Comparison of ENCODE assay signal across 14 mouse cellular contexts in genomic region chr16:72928525-72929122, GRCm38 (mm10).
DNase-seq lines count a peak whose midpoint lies in the region; ATAC-seq and TF ChIP-seq lines count a peak whose summit lies in the region.
"Had no signal": no experiment of that assay in that cellular context is flagged by ENCODE, and none has a peak within 500 bp of the region (broad histone marks: within the 10 kb centered on the region; RNA-seq: fewer than 3 reads in every experiment).

No protein-coding gene starts in this region.

- DNase-seq in forebrain, embryonic 11.5 days (ENCODE audit: low spot score) = no peak
- no peak for DNase-seq in forebrain, embryonic 10.5 days (ENCODE audit: extremely low spot score, low spot score)
- no peak for DNase-seq in lung, adult 2 months
- DNase-seq in spleen, postnatal 36 days (ENCODE audit: low spot score in 2 of 2) = no peak
- DNase-seq: cerebellum, adult 11-12 months; heart, adult 18-20 months; lung, postnatal 36 days had no signal

- peak; percentile 57; the same call in 1 of the 2 replicates for ATAC-seq in forebrain, embryonic 11.5 days (replicated peaks; ENCODE audit: low FRiP score)
- peak; percentile 29; the same call in 1 of the 2 replicates for ATAC-seq in lung, embryonic 15.5 days (ENCODE audit: borderline replicate concordance, extremely low read depth, low FRiP score, low TSS enrichment)
- ATAC-seq in forebrain, embryonic 15.5 days (replicated peaks) = peak; percentile 78
- peak; percentile 74 for ATAC-seq in midbrain, embryonic 12.5 days (ENCODE audit: low FRiP score, low read depth)
- no peak for ATAC-seq in frontal cortex, adult (ENCODE audit: low TSS enrichment)
- ATAC-seq: intestine, embryonic 15.5 days; Patski had no signal

- WGBS in forebrain, embryonic 11.5 days = 48% methylated on average over 6 of the region's 6 CpGs
- WGBS in forebrain, embryonic 10.5 days = 61% methylated on average over 6 of the region's 6 CpGs
- WGBS in lung, embryonic 15.5 days = 50% methylated on average over 6 of the region's 6 CpGs
- 66% methylated on average over 6 of the region's 6 CpGs for WGBS in lung, adult 2 months
- 25% methylated on average over 6 of the region's 6 CpGs for WGBS in forebrain, embryonic 15.5 days
- 41% methylated on average over 6 of the region's 6 CpGs for WGBS in midbrain, embryonic 12.5 days

- H3K27ac ChIP-seq in forebrain, embryonic 11.5 days (ENCODE audit: low read depth, low read length) = no peak overlapping the region
- H3K27ac ChIP-seq in forebrain, embryonic 10.5 days = no peak overlapping the region
- no peak overlapping the region for H3K27ac ChIP-seq in lung, embryonic 15.5 days
- 0 out of 2 replicates have a peak overlapping the region, but pooled peaks have one; percentile 6 for H3K27ac ChIP-seq in forebrain, embryonic 15.5 days (replicated peaks)
- H3K27ac ChIP-seq in midbrain, embryonic 12.5 days (replicated peaks) = 0 out of 2 replicates have a peak overlapping the region, but pooled peaks have one; percentile 39
- H3K27ac ChIP-seq: intestine, embryonic 15.5 days had no signal

- no peaks in the 10 kb centered on the region for H3K9me3 ChIP-seq in forebrain, embryonic 11.5 days (ENCODE audit: control insufficient read depth, low read length)
- no peaks in the 10 kb centered on the region for H3K9me3 ChIP-seq in forebrain, embryonic 10.5 days
- no peaks in the 10 kb centered on the region for H3K9me3 ChIP-seq in lung, embryonic 15.5 days
- no peaks in the 10 kb centered on the region for H3K9me3 ChIP-seq in forebrain, embryonic 15.5 days
- no peaks in the 10 kb centered on the region for H3K9me3 ChIP-seq in midbrain, embryonic 12.5 days
- H3K9me3 ChIP-seq: intestine, embryonic 15.5 days had no signal

- H3K27me3 ChIP-seq in forebrain, embryonic 11.5 days (ENCODE audit: control insufficient read depth, insufficient read depth, low read length) = no peaks in the 10 kb centered on the region
- H3K27me3 ChIP-seq in forebrain, embryonic 10.5 days (ENCODE audit: poor library complexity, severe bottlenecking) = no peaks in the 10 kb centered on the region
- H3K27me3 ChIP-seq in lung, embryonic 15.5 days = no peaks in the 10 kb centered on the region
- no peaks in the 10 kb centered on the region for H3K27me3 ChIP-seq in forebrain, embryonic 15.5 days
- no peaks in the 10 kb centered on the region for H3K27me3 ChIP-seq in midbrain, embryonic 12.5 days
- H3K27me3 ChIP-seq: intestine, embryonic 15.5 days had no signal

- no peak for TF ChIP-seq POLR2A in lung, adult 2 months (IDR thresholded peaks at IDR 0.05; ENCODE audit: borderline replicate concordance, extremely low read depth, low read depth, low read length)

- no peak overlapping the region for H3K4me2 ChIP-seq in forebrain, embryonic 11.5 days (ENCODE audit: low read depth, low read length, severe bottlenecking)
- H3K4me2 ChIP-seq in lung, embryonic 15.5 days = no peak overlapping the region
- H3K4me2 ChIP-seq in forebrain, embryonic 15.5 days (replicated peaks) = no peak overlapping the region
- no peak overlapping the region; the same call in 1 of the 2 replicates for H3K4me2 ChIP-seq in midbrain, embryonic 12.5 days (replicated peaks)
- H3K4me2 ChIP-seq: intestine, embryonic 15.5 days had no signal

- H3K4me1 ChIP-seq in forebrain, embryonic 11.5 days (replicated peaks; ENCODE audit: control insufficient read depth, insufficient read depth, low read length) = peaks cover 7% of the 10 kb centered on the region; the same call in 1 of the 2 replicates
- peaks cover 43% of the 10 kb centered on the region for H3K4me1 ChIP-seq in forebrain, embryonic 10.5 days
- peaks cover 21% of the 10 kb centered on the region for H3K4me1 ChIP-seq in lung, embryonic 15.5 days
- H3K4me1 ChIP-seq in lung, adult 2 months (ENCODE audit: control insufficient read depth, insufficient read depth, low read length) = peaks cover 5% of the 10 kb centered on the region; the same call in 1 of the 2 replicates
- peaks cover 39% of the 10 kb centered on the region for H3K4me1 ChIP-seq in forebrain, embryonic 15.5 days
- H3K4me1 ChIP-seq in midbrain, embryonic 12.5 days = peaks cover 35% of the 10 kb centered on the region

- no peak for TF ChIP-seq CTCF in lung, adult 2 months (IDR thresholded peaks at IDR 0.05; ENCODE audit: insufficient read depth, low read length)

- H3K36me3 ChIP-seq in forebrain, embryonic 11.5 days (ENCODE audit: control insufficient read depth, insufficient read depth, low read length) = no peaks in the 10 kb centered on the region
- H3K36me3 ChIP-seq in forebrain, embryonic 10.5 days (replicated peaks) = no peaks in the 10 kb centered on the region
- 0 out of 2 replicates have a peak, but pooled peaks cover 1% of the 10 kb centered on the region for H3K36me3 ChIP-seq in lung, embryonic 15.5 days
- no peaks in the 10 kb centered on the region for H3K36me3 ChIP-seq in forebrain, embryonic 15.5 days
- H3K36me3 ChIP-seq in midbrain, embryonic 12.5 days = no peaks in the 10 kb centered on the region
- H3K36me3 ChIP-seq: intestine, embryonic 15.5 days had no signal

- H3K9ac ChIP-seq in forebrain, embryonic 11.5 days (ENCODE audit: low read length) = no peak overlapping the region
- H3K9ac ChIP-seq in lung, embryonic 15.5 days = no peak overlapping the region
- H3K9ac ChIP-seq in forebrain, embryonic 15.5 days (replicated peaks) = no peak overlapping the region
- H3K9ac ChIP-seq in midbrain, embryonic 12.5 days (replicated peaks) = no peak overlapping the region
- H3K9ac ChIP-seq: intestine, embryonic 15.5 days had no signal

- no peak overlapping the region for H3K4me3 ChIP-seq in forebrain, embryonic 11.5 days (ENCODE audit: low read depth, low read length)
- H3K4me3 ChIP-seq in forebrain, embryonic 10.5 days = no peak overlapping the region
- no peak overlapping the region for H3K4me3 ChIP-seq in lung, embryonic 15.5 days
- H3K4me3 ChIP-seq in lung, adult 2 months (replicated peaks; ENCODE audit: extremely low read depth, low read depth, low read length) = no peak overlapping the region
- no peak overlapping the region for H3K4me3 ChIP-seq in forebrain, embryonic 15.5 days
- no peak overlapping the region for H3K4me3 ChIP-seq in midbrain, embryonic 12.5 days
- H3K4me3 ChIP-seq: intestine, embryonic 15.5 days; myocyte had no signal

Comparison
In these comparisons a context has a peak if more than half of its experiments do, and no peak if none do; other contexts are left out.
1. H3K27ac ChIP-seq: peak in forebrain, embryonic 15.5 days (single experiment) and midbrain, embryonic 12.5 days (single experiment); none in forebrain, embryonic 11.5 days (single experiment), forebrain, embryonic 10.5 days (single experiment) and lung, embryonic 15.5 days (single experiment).